Mouse (Mus musculus) B cell, adult 2 months (primary cell): ENCODE data around the gene Adora2b.
"Not testable (repeated sequence)": the region's sequence is repeated elsewhere in the genome, so short reads cannot be mapped to it uniquely, and the experiment has no call there.

ENCODE experiments used
- DNase-seq, 2 experiments: peaks; one replicate each; pipeline ENCODE4 v3.0.0; 2022

Gene Adora2b

GRCm38 (mm10) chr11:62265642-62266041, 16.9 kb downstream of the Adora2b start:
- DNase-seq, result no peak

DNA sequence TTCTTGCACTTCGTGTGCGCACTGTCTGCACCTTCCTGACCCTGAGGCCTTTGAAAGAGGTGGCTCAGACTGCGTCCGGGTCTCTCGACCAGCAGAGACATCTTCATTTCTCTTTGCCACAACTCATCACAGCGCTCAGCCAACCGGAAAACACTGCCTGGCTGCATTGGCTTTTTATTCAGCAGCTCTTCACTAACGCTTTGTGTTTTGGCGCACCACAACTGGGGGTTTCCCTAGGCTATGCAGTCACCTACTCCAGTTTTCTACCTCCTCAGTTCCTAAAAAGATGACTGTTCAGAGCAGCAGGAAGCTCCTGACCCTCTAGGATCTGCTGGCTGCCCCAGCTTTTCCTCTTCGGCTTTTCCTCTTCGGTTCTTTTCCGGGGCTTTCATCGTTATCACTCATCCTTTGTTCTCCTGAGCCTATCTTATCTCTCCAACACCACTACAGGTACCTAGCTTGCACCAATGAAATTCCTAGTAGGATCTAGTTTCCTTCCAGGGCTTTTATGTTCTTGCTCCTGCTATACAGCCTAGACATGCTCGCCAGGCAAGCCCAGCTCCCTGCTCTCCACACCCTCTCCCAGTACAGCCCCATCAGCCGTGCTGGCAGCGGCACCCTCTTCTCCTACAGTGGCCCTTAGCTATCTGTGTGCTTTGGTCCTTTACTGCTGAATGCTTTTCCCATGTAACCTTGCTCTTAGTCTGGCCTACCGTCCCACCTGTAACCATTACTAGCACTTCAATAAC, 17.9 kb downstream of the Adora2b start:
- DNase-seq, result no peak

GRCm38 (mm10) chr11:62268381-62268780, 19.6 kb downstream of the Adora2b start:
- no peak for DNase-seq

- no peak for DNase-seq
Measured at GRCm38 (mm10) chr11:62269097-62269496, 20.3 kb downstream of the Adora2b start.

- DNase-seq, result no peak
Measured at GRCm38 (mm10) chr11:62270851-62271250, 22.1 kb downstream of the Adora2b start.

DNA sequence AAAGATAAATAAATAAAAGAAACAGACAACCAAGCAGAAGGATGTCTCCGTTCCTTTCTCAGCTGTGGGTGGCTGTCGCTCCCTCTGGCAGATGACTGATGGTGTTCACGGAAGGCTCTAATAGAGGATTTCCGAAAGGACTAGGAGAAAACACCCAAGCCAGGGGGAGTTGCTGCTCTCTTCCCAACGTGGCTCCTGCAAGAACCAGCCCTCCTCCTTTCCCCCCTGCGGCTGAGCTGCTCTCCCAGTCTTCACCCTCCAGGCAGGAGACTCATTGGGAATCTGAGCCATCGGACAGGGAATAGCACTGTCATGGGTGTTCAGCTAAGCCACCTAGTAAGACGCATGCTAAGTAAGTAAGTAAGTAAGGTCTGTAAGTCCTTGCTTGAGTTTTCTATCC, 28.3 kb downstream of the Adora2b start:
- no peak for DNase-seq

- DNase-seq, result peak; percentile 75 to 76
Measured at GRCm38 (mm10) chr11:62278027-62278426, 29.2 kb downstream of the Adora2b start.

DNA sequence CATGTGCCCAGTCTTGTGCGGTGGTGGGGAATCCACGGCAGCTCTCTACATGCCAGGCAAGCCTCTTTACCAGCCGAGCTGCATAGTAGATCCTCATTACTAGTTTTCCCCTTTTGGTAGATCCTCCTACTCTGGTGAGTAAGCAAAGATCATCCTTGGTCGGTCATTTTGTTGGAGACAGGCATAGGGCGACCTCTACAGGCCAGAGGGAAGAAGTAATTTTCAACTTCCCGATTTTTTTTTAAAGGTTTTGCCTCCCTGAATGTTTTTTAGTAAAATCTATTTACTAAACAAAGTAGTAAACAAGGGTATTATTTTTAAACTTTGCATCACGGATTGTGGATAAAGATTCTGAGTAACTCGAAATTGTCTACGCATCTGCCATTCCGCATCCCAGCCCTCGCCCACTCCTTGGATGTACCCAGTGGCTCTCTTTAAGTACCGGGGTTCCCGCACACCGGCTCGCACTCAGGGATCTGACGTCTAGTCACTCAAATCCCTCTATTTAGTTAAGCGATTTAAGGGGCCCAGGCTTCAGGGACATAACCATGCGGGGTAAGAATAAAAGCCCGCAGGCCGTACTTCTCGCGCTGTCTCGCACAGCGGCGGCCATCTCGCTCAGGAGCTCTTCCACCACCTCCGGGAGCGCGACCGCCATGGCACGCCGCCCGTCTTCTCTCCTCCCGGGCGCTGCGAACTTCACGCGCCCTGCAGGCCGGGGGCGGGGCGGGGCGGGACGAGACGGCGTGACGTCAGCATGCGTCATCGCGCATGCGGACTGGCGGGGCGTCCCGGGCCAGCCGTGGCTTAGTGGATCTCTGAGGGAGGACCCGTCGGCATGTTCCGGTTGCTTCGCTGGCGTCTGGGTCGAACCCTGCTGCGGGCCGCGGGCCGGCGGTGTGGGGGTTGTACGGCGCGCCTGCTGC, 32.2 kb downstream of the Adora2b start, which contains the start of the genes Zswim7 and Ttc19:
TSS of gene Zswim7 (minus strand) at position 701 of the 926 bp plus-strand sequence.
TSS of gene Ttc19 (plus strand) at position 799 of the 926 bp plus-strand sequence.
- DNase-seq, result peak; percentile 93

DNA sequence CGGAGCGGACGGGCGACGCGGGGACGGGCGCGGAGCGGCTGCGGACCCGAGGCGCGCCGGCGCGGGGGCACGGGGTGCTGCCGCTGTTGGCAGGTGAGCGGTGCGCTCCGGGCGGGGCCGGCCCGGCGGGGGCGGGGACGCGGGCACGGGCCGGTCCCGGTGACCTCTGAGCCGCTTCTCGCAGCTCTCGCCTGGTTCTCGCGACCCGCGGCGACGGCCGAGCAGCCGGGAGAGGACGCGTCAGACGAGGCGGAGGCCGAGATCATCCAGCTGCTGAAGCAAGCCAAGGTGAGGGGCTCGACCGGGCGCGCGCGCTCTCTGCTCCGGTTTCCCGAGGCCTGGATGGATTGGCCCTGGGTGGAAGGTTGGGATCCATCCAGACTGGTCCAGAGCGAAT, 32.8 kb downstream of the Adora2b start:
- no peak for DNase-seq

GRCm38 (mm10) chr11:62284020-62284419, 35.2 kb downstream of the Adora2b start:
- not testable (repeated sequence) for DNase-seq

- DNase-seq, result no peak
Measured at GRCm38 (mm10) chr11:62285020-62285419, 36.2 kb downstream of the Adora2b start.

DNA sequence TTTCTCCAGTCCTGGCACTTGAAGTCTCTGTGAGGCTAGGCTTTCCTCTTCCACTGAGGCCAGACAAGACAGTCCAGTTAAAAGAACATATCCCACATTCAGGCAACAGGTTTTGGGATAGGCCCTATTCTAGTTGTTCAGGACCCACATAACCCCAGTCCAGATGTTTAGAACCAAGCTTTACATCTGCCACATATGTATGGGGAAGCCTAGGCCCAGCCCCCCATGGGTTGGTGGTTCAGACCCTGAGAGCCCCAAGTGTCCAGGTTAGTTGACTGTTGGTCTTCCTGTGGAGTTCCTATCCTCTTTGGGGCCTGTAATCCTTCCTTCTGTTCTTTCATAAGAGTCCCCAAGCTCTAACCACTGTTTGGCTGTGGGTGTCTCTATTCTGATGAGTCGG, 38.9 kb downstream of the Adora2b start:
- no peak for DNase-seq

- no peak for DNase-seq
Measured at GRCm38 (mm10) chr11:62294121-62294520, 45.3 kb downstream of the Adora2b start.

GRCm38 (mm10) chr11:62298883-62299282, 50.1 kb downstream of the Adora2b start:
- DNase-seq, result no peak

DNA sequence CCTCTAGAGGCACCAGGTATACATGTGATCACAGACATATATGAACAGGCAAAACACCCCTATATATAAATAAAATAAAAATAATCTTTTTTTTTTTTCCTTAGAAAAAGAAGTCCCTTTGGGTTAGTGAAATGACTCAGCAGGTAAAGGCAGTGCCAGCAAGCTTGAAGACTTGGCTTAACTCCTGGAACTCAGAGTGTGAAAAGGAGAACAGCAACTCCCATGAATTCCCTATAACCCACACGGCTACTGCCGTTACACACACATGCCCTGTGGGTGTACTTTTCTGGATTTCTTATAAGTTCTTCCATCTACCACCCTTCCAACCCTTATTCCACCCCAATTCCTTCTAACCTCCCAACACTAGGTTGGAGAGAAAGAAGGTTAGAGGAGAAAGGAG, 57.1 kb downstream of the Adora2b start:
- no peak for DNase-seq

DNA sequence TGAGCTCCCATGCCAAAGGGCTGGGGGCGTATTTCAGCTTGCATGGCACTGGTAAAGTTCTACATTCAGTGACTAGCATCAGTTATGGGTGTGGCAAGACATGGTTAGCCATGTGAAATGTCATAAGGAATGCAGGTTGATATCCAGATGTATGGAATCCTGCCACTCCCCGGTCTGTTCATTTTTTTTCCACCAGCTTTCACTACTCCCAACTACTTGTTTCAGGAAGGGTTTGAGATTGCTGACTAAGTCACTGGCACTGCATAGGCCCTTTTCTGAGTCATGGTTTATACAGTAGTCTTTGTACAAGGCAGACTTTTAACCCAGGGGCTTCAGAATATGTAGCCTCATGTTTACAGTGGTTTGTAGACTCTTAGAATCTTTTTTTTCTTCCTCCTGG, 60.5 kb downstream of the Adora2b start:
- no peak for DNase-seq

DNA sequence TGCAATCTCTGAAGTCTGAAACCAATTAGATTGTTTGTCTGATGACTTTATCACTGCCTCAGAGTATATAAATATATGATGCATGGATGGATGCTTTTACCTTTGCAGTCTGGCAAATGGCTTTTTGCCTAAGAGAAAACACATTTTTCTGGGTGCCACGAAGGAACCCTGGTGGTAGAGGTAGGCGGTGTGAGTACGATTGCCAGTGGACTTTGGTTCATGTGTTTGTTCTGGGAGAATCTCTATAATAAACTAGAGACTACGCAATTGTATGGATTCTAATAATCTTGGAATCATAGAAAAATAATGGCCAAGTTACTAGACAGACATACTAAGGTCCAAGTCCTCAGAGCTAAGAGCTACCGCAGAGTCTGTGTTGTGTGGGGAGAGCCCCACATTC, 66.2 kb downstream of the Adora2b start:
- DNase-seq, result no peak
